Mouse (Mus musculus) lung, postnatal 0 days (tissue): ENCODE results near the gene Lnpk. TPM values are rescaled to one million over a fixed set of nuclear protein-coding genes. Genes with fewer than 3 reads are reported as not detected.

Experiments
- ATAC-seq: fragments of 200-750 bp; cut with Nextera tagmentation; 2 replicates; pipeline ENCODE4 v1.8.0; 2017; ENCODE audit warnings: moderate library complexity
- DNase-seq: peaks from one replicate; pipeline ENCODE4 v3.0.0-alpha.2; 2016; ENCODE audit warnings: low spot score
- H3K27ac ChIP-seq: fragments of 300-500 bp; sonication (generic); 2 replicates; pipeline ENCODE4 v1.5.1; 2014; ENCODE audit warnings: antibody characterized with exemption, mild to moderate bottlenecking, low read length, mixed read lengths
- H3K27me3 ChIP-seq: fragments of 300-500 bp; sonication (generic); replicated peaks from 2 replicates; pipeline ENCODE4 v1.6.1; 2014; ENCODE audit warnings: low read length, mixed read lengths; ENCODE audit not compliant: insufficient read depth
- H3K36me3 ChIP-seq: fragments of 300-500 bp; sonication (generic); 2 replicates; pipeline ENCODE4 v1.6.1; 2014; ENCODE audit warnings: low read length, mixed read lengths; ENCODE audit not compliant: insufficient read depth
- H3K4me1 ChIP-seq: fragments of 300-500 bp; sonication (generic); 2 replicates; pipeline ENCODE4 v1.6.1; 2014; ENCODE audit warnings: antibody characterized with exemption, low read depth, low read length, mixed read lengths; ENCODE audit not compliant: insufficient read depth
- H3K4me2 ChIP-seq: fragments of 300-500 bp; sonication (generic); replicated peaks from 2 replicates; pipeline ENCODE4 v1.6.1; 2014; ENCODE audit warnings: low read depth, mild to moderate bottlenecking, low read length, moderate library complexity, mixed read lengths
- H3K4me3 ChIP-seq: fragments of 300-500 bp; sonication (generic); 2 replicates; pipeline ENCODE4 v1.5.1; 2014; ENCODE audit warnings: low read depth, low read length
- H3K9ac ChIP-seq: fragments of 300-500 bp; sonication (generic); replicated peaks from 2 replicates; pipeline ENCODE4 v1.6.1; 2014; ENCODE audit warnings: low read depth, mild to moderate bottlenecking
- H3K9me3 ChIP-seq: fragments of 300-500 bp; sonication (generic); 2 replicates; pipeline ENCODE4 v1.6.1; 2016; ENCODE audit warnings: low read length, mixed read lengths
- CTCF ChIP-seq: IDR thresholded peaks from 2 replicates; pipeline ENCODE4 v1.5.1; 2016; ENCODE audit warnings: antibody characterized with exemption, mild to moderate bottlenecking
- EP300 ChIP-seq: IDR thresholded peaks from 2 replicates; pipeline ENCODE4 v1.6.1; 2016; ENCODE audit warnings: antibody characterized with exemption, mild to moderate bottlenecking, control low read depth
- WGBS: fragments of 180-500 bp; shearing (Covaris S2); extraction: QIAGEN DNeasy Blood & Tissue Kit; methylation state at CpG from one replicate; pipeline ENCODE4 v1.1.7; 2014; 5-methylcytosine and 5-hydroxymethylcytosine counted together
- polyA plus RNA-seq: library from polyadenylated mRNA; unstranded; fragments of >200 nt; fragmentation: Nextera tagmentation; extraction: Ambion mirVana; gene quantifications from 2 replicates; pipeline ENCODE4 v1.2.1, GENCODE M21; 2015

The Lnpk gene
- polyA plus RNA-seq, 1 experiment from 2014 or later = 10.6 TPM

DNA sequence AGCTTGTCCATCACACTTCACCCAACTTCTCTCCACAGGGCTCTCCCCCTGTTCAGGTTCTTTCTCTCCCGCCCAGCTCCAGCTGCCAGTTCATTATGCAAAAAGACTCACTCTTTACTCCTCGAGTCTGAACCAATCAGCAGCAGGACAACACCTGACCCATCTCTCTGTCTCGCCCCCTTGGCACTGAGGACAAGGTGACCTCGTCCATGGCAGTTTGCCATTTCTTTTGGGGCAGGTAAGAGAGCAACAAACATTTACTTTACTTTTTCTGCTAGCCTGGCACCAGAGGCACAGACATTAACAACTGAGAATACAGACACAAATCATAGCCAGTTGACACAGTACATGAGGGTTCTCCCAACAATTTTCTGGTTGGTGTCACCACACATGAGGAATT, 8.8 kb downstream of the Lnpk start:
- Histone ChIP-seq H3K4me3 (no peak overlapping the region), H3K36me3 (no peaks in the 10 kb centered on the region), H3K27me3 (no peaks in the 10 kb centered on the region), H3K4me1 (no peaks in the 10 kb centered on the region), H3K27ac (no peak overlapping the region), H3K4me2 (no peak overlapping the region), H3K9ac (no peak overlapping the region), H3K9me3 (no peaks in the 10 kb centered on the region)
- DNase-seq (no peak), ATAC-seq (no peak)
- WGBS = 71% methylated on average over 4 of the region's 4 CpGs
- TF ChIP-seq EP300 (no peak), CTCF (no peak)

DNA sequence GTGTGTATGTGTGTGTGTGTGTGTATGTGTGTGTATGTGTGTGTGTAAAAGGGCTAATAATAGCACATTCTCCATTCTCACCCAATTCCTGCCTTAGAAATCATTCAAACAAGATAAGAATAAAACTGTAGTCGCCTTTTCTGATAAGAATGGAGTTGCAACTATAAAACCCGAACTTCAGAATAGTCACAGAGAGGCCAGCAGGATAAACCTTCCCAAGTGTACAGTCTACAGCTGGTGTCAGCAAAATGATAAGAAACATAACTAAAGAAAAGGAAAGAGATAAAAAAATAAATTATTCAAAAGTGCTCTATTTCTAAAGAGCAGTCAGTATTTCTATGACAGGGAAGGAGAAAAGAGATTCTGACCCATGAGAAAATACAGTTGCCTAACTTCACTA, 19.4 kb downstream of the Lnpk start:
- 51% methylated on average over 2 of the region's 2 CpGs for WGBS
- no peaks in the 10 kb centered on the region for H3K9me3 ChIP-seq
- H3K36me3 ChIP-seq = no peaks in the 10 kb centered on the region
- no peaks in the 10 kb centered on the region for H3K4me1 ChIP-seq
- no peak for DNase-seq
- H3K9ac ChIP-seq = no peak overlapping the region
- H3K4me3 ChIP-seq = no peak overlapping the region
- no peak overlapping the region for H3K27ac ChIP-seq
- H3K4me2 ChIP-seq = no peak overlapping the region
- H3K27me3 ChIP-seq = no peaks in the 10 kb centered on the region
- TF ChIP-seq CTCF = no peak
- TF ChIP-seq EP300 = no peak
- no peak for ATAC-seq

DNA sequence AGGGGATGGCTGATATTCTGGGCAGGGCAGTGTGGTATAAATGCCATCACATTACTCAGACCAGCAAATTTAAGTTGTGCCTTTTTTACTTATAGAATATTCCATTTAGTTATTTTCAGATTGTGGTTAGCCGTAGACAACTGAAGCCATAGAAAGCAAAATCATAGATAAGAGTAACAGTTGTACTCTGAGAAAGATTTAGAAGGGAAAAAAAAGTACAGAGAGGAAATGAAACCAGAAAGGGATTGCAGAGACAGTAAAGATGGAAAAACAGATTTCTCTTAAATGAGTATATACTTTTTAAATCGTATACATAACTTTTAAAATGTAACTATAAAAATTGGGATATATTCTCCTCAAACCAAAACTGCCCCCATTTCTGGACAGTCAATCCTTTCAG, 20.1 kb downstream of the Lnpk start:
- no peaks in the 10 kb centered on the region for H3K4me1 ChIP-seq
- TF ChIP-seq EP300 (no peak), CTCF (no peak)

DNA sequence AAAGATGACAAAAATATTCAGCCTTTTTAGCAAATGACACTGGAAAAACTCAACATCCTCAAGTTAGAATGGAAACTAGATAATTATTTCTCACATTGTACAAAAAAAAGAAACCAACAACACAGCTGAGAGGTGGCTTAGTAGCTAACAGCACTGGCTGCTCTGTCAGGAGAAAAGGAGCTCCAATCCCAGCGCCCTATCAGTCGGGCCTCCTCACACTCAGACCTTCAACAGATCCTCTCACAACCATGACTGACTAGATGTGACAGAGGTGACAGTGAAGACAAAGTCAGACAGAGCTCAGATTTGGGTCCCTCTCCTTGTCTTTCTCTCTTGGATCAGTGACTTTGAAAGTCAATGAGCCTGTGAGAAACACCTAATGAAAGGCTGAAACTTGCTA, 21.8 kb downstream of the Lnpk start:
- no peak overlapping the region for H3K9ac ChIP-seq
- ATAC-seq (no peak), DNase-seq (no peak)
- no peak overlapping the region for H3K4me2 ChIP-seq
- H3K4me1 ChIP-seq = no peaks in the 10 kb centered on the region
- H3K27me3 ChIP-seq = no peaks in the 10 kb centered on the region
- no peak for TF ChIP-seq CTCF
- no peak for TF ChIP-seq EP300
- H3K9me3 ChIP-seq = no peaks in the 10 kb centered on the region
- WGBS = 89% methylated on average over 2 of the region's 2 CpGs
- H3K4me3 ChIP-seq = no peak overlapping the region
- no peaks in the 10 kb centered on the region for H3K36me3 ChIP-seq
- H3K27ac ChIP-seq = no peak overlapping the region

More for the DNA sequence above, 20.1 kb downstream of the Lnpk start:
- 89% methylated on average over 2 of the region's 2 CpGs for WGBS
- H3K27me3 ChIP-seq = no peaks in the 10 kb centered on the region
- H3K9me3 ChIP-seq = no peaks in the 10 kb centered on the region
- H3K4me3 ChIP-seq = no peak overlapping the region
- H3K36me3 ChIP-seq = no peaks in the 10 kb centered on the region
- H3K9ac ChIP-seq = no peak overlapping the region
- no peak for ATAC-seq
- no peak overlapping the region for H3K27ac ChIP-seq
- H3K4me2 ChIP-seq = no peak overlapping the region
- DNase-seq = no peak

DNA sequence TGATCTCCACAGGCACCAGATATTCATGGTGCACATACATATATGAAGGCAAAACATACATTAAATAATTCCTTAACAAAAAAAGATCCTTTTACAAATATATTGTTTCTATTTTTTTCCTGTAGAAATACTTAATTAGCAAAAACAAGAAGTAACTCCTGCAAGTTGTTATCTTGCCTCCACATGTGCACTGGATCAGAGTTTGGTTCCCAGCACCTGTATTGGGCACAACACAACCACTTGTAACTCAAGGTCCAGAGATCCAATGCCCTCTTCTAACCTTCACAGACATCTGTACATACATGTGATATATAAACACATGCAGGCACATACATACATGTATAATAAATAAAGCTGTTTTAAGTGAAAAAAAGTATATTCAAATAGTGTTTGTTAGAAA, 27.3 kb downstream of the Lnpk start:
- H3K27ac ChIP-seq = no peak overlapping the region
- no peaks in the 10 kb centered on the region for H3K27me3 ChIP-seq
- no peak for ATAC-seq
- no peaks in the 10 kb centered on the region for H3K9me3 ChIP-seq
- no peak overlapping the region for H3K9ac ChIP-seq
- no peaks in the 10 kb centered on the region for H3K4me1 ChIP-seq
- H3K4me2 ChIP-seq = no peak overlapping the region
- DNase-seq = no peak
- no peaks in the 10 kb centered on the region for H3K36me3 ChIP-seq
- no peak overlapping the region for H3K4me3 ChIP-seq
- TF ChIP-seq CTCF (no peak), EP300 (no peak)

DNA sequence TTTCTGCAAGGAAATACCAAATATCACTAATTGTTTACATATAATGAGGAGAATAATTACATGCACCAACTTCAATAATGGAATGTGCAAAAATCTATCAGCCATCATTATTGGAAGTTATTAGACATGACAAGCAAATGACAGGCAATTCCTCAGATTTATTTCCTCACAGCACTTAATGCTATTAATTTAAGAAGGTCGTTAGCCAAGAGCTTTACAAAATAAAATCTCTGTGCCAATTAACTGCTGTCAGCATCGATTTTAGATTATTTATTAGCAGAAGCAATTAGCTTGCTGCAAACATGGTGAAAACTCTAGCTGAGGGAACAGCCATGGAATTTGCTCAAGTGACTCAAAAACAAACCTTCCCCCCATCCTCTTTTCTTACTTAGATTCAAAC, 30.9 kb downstream of the Lnpk start:
- 79% methylated on average over 2 of the region's 2 CpGs for WGBS
- Histone ChIP-seq H3K9me3 (no peaks in the 10 kb centered on the region), H3K27me3 (no peaks in the 10 kb centered on the region), H3K27ac (no peak overlapping the region), H3K9ac (no peak overlapping the region), H3K36me3 (no peaks in the 10 kb centered on the region), H3K4me1 (no peaks in the 10 kb centered on the region), H3K4me3 (no peak overlapping the region), H3K4me2 (no peak overlapping the region)
- ATAC-seq (no peak), DNase-seq (no peak)
- no peak for TF ChIP-seq EP300
- TF ChIP-seq CTCF = no peak

DNA sequence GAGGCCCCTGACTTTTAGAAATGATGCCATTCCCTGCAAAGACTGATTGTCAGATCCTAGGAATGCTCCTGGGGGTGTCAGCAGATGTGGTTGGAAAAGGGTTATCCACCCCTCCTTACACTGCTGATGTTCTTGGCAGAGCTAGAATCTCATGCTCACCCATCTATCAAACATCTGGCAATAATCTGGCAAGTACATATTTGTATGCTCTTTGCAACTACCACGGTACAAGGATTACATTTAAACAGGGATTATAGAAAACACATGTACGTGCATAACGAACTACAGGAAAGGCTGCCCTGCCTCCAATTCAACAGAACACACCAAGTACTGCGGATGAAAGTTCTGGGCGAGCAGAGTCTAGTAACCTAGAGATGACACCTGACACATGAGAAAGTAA, 70.9 kb downstream of the Lnpk start:
- H3K9ac ChIP-seq = no peak overlapping the region
- no peak for DNase-seq
- H3K4me3 ChIP-seq = no peak overlapping the region
- H3K27ac ChIP-seq = no peak overlapping the region
- no peaks in the 10 kb centered on the region for H3K36me3 ChIP-seq
- H3K27me3 ChIP-seq = no peaks in the 10 kb centered on the region
- WGBS = 85% methylated on average over 5 of the region's 5 CpGs
- no peaks in the 10 kb centered on the region for H3K4me1 ChIP-seq
- TF ChIP-seq CTCF (no peak), EP300 (no peak)
- ATAC-seq = no peak
- H3K9me3 ChIP-seq = no peaks in the 10 kb centered on the region
- no peak overlapping the region for H3K4me2 ChIP-seq
